Mouse (Mus musculus) thymus, postnatal 25 days (tissue): Measurements from ENCODE around the gene Shroom4.
A peak's percentile ranks its signal among the peaks of the same experiment; 100 is the strongest.
"Not testable (repeated sequence)": the region's sequence is repeated elsewhere in the genome, so short reads cannot be mapped to it uniquely, and the experiment has no call there.

Source experiments
- DNase-seq: peaks from one replicate; pipeline ENCODE4 v3.0.0; 2022

Gene Shroom4

GRCm38 (mm10) chrX:6399626-6400397 lies at the start of gene Shroom4:
TSS of gene Shroom4 (plus strand) at chrX:6399854.
- DNase-seq = peak; percentile 0

GRCm38 (mm10) chrX:6356876-6357275 lies 42.8 kb upstream of the Shroom4 start:
- no peak for DNase-seq

- no peak for DNase-seq
These were observed 42.0 kb upstream of the Shroom4 start for GRCm38 (mm10) chrX:6357503-6358114.

GRCm38 (mm10) chrX:6368822-6369221 lies 30.8 kb upstream of the Shroom4 start:
- no peak for DNase-seq

GRCm38 (mm10) chrX:6370706-6371105 lies 28.9 kb upstream of the Shroom4 start:
- DNase-seq = no peak

- no peak for DNase-seq
These were observed 5.8 kb upstream of the Shroom4 start for GRCm38 (mm10) chrX:6393861-6394260.

- no peak for DNase-seq
These were observed 461 bp upstream of the Shroom4 start for GRCm38 (mm10) chrX:6399193-6399592.

GRCm38 (mm10) chrX:6400398-6401020 lies 855 bp downstream of the Shroom4 start:
- DNase-seq = peak; percentile 0

GRCm38 (mm10) chrX:6402921-6403320 lies 3.3 kb downstream of the Shroom4 start:
- DNase-seq = no peak

- DNase-seq = no peak
These were observed 9.5 kb downstream of the Shroom4 start for GRCm38 (mm10) chrX:6409114-6409513.

GRCm38 (mm10) chrX:6415412-6415811 lies 15.8 kb downstream of the Shroom4 start:
- no peak for DNase-seq

- DNase-seq = no peak
These were observed 16.3 kb downstream of the Shroom4 start for GRCm38 (mm10) chrX:6415936-6416335.

GRCm38 (mm10) chrX:6418140-6418539 lies 18.5 kb downstream of the Shroom4 start:
- no peak for DNase-seq

GRCm38 (mm10) chrX:6435260-6435659 lies 35.6 kb downstream of the Shroom4 start:
- DNase-seq = no peak

- DNase-seq = no peak
These were observed 46.8 kb downstream of the Shroom4 start for GRCm38 (mm10) chrX:6446422-6446821.

GRCm38 (mm10) chrX:6448001-6448400 lies 48.3 kb downstream of the Shroom4 start:
- no peak for DNase-seq

GRCm38 (mm10) chrX:6453220-6453619 lies 53.6 kb downstream of the Shroom4 start:
- no peak for DNase-seq

- not testable (repeated sequence) for DNase-seq
These were observed 69.6 kb downstream of the Shroom4 start for GRCm38 (mm10) chrX:6469251-6469650.

- DNase-seq = not testable (repeated sequence)
These were observed 72.9 kb downstream of the Shroom4 start for GRCm38 (mm10) chrX:6472563-6472962.

GRCm38 (mm10) chrX:6475177-6475576 lies 75.5 kb downstream of the Shroom4 start:
- no peak for DNase-seq

- no peak for DNase-seq
These were observed 82.6 kb downstream of the Shroom4 start for GRCm38 (mm10) chrX:6482268-6482667.

GRCm38 (mm10) chrX:6483817-6484216 lies 84.2 kb downstream of the Shroom4 start:
- DNase-seq = no peak

GRCm38 (mm10) chrX:6490433-6490832 lies 90.8 kb downstream of the Shroom4 start:
- DNase-seq = no peak

GRCm38 (mm10) chrX:6495456-6495855 lies 95.8 kb downstream of the Shroom4 start:
- DNase-seq = no peak
